Mouse (Mus musculus) limb, embryonic 12.5 days (tissue): ENCODE data around the gene Zbtb25. TPM values are rescaled to one million over a fixed set of nuclear protein-coding genes. Genes with fewer than 3 reads are reported as not detected.

Source experiments
- ATAC-seq: fragments of 200-750 bp; cut with Nextera tagmentation; 2 replicates; pipeline ENCODE4 v1.8.0; 2017; ENCODE audit warnings: low read depth, moderate TSS enrichment; ENCODE audit not compliant: insufficient number of reproducible peaks, insufficient read depth, low FRiP score, low TSS enrichment
- H3K27ac ChIP-seq: fragments of 300-500 bp; sonication (generic); 2 replicates; pipeline ENCODE4 v1.5.1; 2016; ENCODE audit warnings: mild to moderate bottlenecking, moderate library complexity
- H3K27me3 ChIP-seq: fragments of 300-500 bp; sonication (generic); 2 replicates; pipeline ENCODE4 v1.6.1; 2016; ENCODE audit warnings: mild to moderate bottlenecking, moderate library complexity
- H3K36me3 ChIP-seq: fragments of 300-500 bp; sonication (generic); 2 replicates; pipeline ENCODE4 v1.6.1; 2016; ENCODE audit warnings: mild to moderate bottlenecking, moderate library complexity
- H3K4me1 ChIP-seq: fragments of 300-500 bp; sonication (generic); replicated peaks from 2 replicates; pipeline ENCODE4 v1.6.1; 2016
- H3K4me2 ChIP-seq: fragments of 300-500 bp; sonication (generic); 2 replicates; pipeline ENCODE4 v1.6.1; 2016; ENCODE audit warnings: mild to moderate bottlenecking, moderate library complexity
- H3K4me3 ChIP-seq: fragments of 300-500 bp; sonication (generic); replicated peaks from 2 replicates; pipeline ENCODE4 v1.5.1; 2016; ENCODE audit warnings: mild to moderate bottlenecking
- H3K9ac ChIP-seq: fragments of 300-500 bp; sonication (generic); replicated peaks from 2 replicates; pipeline ENCODE4 v1.6.1; 2016; ENCODE audit warnings: mild to moderate bottlenecking, moderate library complexity
- H3K9me3 ChIP-seq: fragments of 300-500 bp; sonication (generic); 2 replicates; pipeline ENCODE4 v1.6.1; 2016; ENCODE audit warnings: mild to moderate bottlenecking, moderate library complexity
- WGBS: fragments of 180-500 bp; shearing (Covaris S2); methylation state at CpG from one replicate; pipeline ENCODE4 v1.1.7; 2016; 5-methylcytosine and 5-hydroxymethylcytosine counted together
- polyA plus RNA-seq: library from polyadenylated mRNA; unstranded; fragments of >200 nt; fragmentation: Nextera tagmentation; extraction: Ambion mirVana; gene quantifications from 2 replicates; pipeline ENCODE4 v1.2.1, GENCODE M21; 2016

Gene Zbtb25
- polyA plus RNA-seq, 1 experiment from 2014 or later: 21.7 TPM

DNA sequence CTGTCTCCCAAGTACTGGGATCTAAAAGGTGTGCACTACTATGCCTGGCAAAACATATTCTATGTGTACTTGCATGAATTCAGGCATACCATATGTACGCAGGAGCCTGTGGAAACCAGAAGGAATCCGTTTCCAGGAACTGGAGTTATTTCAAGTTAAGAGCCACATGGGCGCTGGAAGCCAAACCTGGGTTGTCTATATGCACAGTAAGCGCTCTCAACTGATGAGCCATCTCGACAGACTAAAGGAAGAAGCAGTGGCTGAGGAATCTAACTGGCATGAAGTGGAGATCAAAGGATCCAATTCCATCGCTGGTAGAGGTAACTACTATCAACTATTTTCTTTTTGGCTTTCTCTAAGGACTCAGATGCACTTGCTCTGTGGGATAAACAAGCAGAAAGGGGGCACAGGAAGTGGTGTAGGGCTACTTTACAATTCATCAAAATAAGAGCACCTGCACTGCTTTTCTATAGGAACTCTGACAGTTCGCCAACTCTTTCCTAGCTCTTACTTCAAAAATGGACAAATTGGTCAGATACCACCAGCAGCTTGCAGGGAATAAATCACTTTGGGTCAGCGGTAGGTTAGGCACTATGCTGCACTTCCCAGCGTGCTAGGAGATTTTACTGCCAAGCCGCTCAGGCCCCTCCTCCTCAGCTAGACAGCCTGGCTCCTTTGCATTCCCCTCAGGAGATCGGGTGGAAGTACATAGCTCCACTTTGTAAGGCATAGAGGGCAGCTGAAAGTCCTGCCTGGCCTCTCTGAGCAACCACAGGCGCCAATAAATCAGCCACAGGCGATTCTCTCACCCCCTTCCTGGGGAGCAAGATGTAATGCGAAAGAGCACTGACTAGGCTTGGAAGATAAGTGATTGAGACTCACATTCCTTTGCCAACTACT, 2.1 kb downstream of the Zbtb25 start:
- Histone ChIP-seq H3K36me3 (0 out of 2 replicates have a peak, but pooled peaks cover 3% of the 10 kb centered on the region), H3K4me2 (peak overlapping the region; percentile 89), H3K4me3 (peak overlapping the region; percentile 91), H3K9me3 (no peaks in the 10 kb centered on the region), H3K27ac (peak overlapping the region; percentile 100), H3K4me1 (peaks cover 34% of the 10 kb centered on the region), H3K27me3 (no peaks in the 10 kb centered on the region), H3K9ac (0 out of 2 replicates have a peak overlapping the region, but pooled peaks have one; percentile 98)
- 14% methylated on average over 14 of the region's 14 CpGs for WGBS
- ATAC-seq: no peak

DNA sequence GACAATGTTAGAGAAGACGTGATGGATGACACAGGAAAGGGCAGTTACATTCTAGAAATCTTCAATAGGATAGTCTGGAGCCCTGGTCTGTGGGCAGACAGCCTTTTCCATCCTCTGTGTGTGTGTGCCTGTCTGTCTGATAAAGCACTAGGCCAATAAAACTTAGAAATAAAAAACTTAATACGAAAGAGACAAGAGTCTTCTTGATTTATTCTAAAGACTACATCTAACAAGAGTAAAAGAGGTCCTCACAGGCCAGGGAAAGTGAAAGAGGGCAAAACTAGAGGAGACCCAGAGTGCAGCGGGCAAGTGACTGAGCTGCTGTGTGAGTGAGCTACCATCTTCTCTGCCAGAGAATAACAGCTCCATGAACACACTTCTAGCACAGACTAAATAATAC, 3.1 kb downstream of the Zbtb25 start:
- no peak overlapping the region for H3K9ac ChIP-seq
- no peak overlapping the region for H3K27ac ChIP-seq
- H3K9me3 ChIP-seq: no peaks in the 10 kb centered on the region
- no peak overlapping the region for H3K4me3 ChIP-seq
- H3K27me3 ChIP-seq: no peaks in the 10 kb centered on the region
- 82% methylated on average over 3 of the region's 3 CpGs for whole genome bisulfite sequencing
- H3K4me2 ChIP-seq: no peak overlapping the region
- peaks cover 32% of the 10 kb centered on the region for H3K4me1 ChIP-seq
- ATAC-seq: no peak
- 0 out of 2 replicates have a peak, but pooled peaks cover 3% of the 10 kb centered on the region for H3K36me3 ChIP-seq

GRCm38 (mm10) chr12:76362303-76362676, 7.1 kb downstream of the Zbtb25 start:
- WGBS: 89% methylated on average over 9 of the region's 9 CpGs
- H3K4me2 ChIP-seq: no peak overlapping the region
- H3K9me3 ChIP-seq: no peaks in the 10 kb centered on the region
- no peak overlapping the region for H3K4me3 ChIP-seq
- no peak overlapping the region for H3K9ac ChIP-seq
- H3K4me1 ChIP-seq: peaks cover 17% of the 10 kb centered on the region
- peaks cover 9% of the 10 kb centered on the region; the same call in 1 of the 2 replicates for H3K36me3 ChIP-seq
- no peak for ATAC-seq
- H3K27ac ChIP-seq: no peak overlapping the region
- H3K27me3 ChIP-seq: no peaks in the 10 kb centered on the region

DNA sequence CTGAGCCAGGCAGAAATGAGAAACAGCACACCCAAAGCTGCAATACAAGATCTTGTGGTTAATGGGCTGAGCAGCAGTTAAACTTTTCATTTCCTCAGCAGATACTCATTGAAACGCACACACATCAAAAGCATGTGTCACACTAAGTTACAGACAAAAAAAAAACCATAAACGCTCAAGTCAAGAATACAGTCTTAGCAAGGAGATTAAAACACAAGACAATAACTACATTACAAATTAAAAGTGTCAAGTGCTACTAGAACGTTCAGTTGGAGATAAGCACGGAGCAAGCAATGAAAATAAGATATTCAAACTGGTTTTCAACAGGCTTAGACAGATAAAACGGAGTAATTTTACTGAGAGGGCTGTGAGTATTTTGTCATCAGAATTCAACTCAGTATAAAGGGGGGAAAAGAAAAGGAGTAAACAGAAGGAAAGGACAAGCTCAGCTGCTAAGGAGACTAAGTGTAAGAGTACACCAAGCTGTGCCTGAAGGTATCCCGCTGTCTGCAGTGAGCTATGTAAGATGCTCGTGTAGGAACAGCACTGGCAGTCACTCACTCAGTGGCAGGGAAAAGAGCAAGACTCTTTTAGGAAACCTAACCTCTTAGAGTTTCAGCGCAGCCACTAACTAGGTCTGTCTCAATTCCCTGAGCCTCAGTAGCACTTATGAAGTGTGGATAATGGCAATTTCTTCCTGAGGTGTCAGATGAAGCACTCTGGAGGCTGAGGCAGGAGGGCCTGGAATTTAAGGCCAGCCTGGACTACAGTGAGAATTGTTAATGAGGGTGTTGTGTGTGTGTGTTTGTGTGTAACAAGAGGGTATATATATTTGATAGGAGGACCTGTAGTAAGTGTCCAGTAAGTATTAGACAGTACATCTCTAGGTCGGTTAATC, 7.7 kb downstream of the Zbtb25 start:
- Histone ChIP-seq H3K36me3 (peaks cover 9% of the 10 kb centered on the region; the same call in 1 of the 2 replicates), H3K4me3 (no peak overlapping the region), H3K27me3 (no peaks in the 10 kb centered on the region), H3K27ac (peak overlapping the region; percentile 53), H3K4me2 (no peak overlapping the region), H3K9ac (no peak overlapping the region), H3K4me1 (peaks cover 11% of the 10 kb centered on the region), H3K9me3 (no peaks in the 10 kb centered on the region)
- 58% methylated on average over 9 of the region's 9 CpGs for WGBS
- ATAC-seq: no peak

GRCm38 (mm10) chr12:76360868-76361267, 8.5 kb downstream of the Zbtb25 start:
- Histone ChIP-seq H3K4me1 (peaks cover 6% of the 10 kb centered on the region), H3K9ac (no peak overlapping the region), H3K9me3 (no peaks in the 10 kb centered on the region), H3K4me2 (no peak overlapping the region), H3K27me3 (no peaks in the 10 kb centered on the region), H3K36me3 (peaks cover 9% of the 10 kb centered on the region; the same call in 1 of the 2 replicates), H3K4me3 (no peak overlapping the region), H3K27ac (no peak overlapping the region)
- no peak for ATAC-seq
- 88% methylated on average over 1 of the region's 1 CpGs for WGBS

DNA sequence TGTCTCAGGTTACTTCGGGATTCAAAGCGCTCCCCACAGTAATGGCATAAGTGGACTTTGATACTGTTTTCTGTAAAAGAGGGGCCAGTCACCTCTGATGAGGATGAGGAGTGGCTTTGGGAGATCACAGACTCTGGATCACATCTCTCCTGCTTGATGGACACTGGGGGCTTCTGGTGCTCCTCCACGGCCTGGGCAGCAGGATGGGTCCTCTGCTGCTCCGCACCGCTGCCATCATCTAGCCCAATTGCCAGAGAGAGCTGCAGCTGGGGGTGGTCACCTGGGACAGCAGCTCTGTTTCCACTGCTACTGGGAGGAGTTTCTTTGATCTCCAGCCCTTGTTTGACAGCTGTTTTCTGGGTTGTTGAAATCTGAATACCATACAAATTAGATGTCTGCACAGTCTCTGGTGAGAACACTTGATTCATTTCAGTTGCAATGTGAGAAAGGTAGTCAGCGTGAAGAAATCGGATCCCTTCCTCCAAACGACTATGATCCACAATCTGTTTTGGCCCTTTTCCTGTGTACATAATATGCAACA, 19.7 kb downstream of the Zbtb25 start:
- Histone ChIP-seq H3K9me3 (no peaks in the 10 kb centered on the region), H3K4me2 (no peak overlapping the region), H3K4me3 (no peak overlapping the region), H3K27ac (no peak overlapping the region), H3K4me1 (no peaks in the 10 kb centered on the region), H3K9ac (no peak overlapping the region), H3K36me3 (peaks cover 59% of the 10 kb centered on the region), H3K27me3 (no peaks in the 10 kb centered on the region)
- 68% methylated on average over 8 of the region's 8 CpGs for WGBS
- ATAC-seq: no peak

- H3K4me2 ChIP-seq: no peak overlapping the region
- peaks cover 39% of the 10 kb centered on the region for H3K36me3 ChIP-seq
- 74% methylated on average over 6 of the region's 6 CpGs for WGBS
Observed at GRCm38 (mm10) chr12:76345759-76346455, 23.5 kb downstream of the Zbtb25 start.

GRCm38 (mm10) chr12:76341080-76341479, 28.3 kb downstream of the Zbtb25 start:
- H3K36me3 ChIP-seq: peaks cover 9% of the 10 kb centered on the region; the same call in 1 of the 2 replicates
- no peak overlapping the region for H3K4me2 ChIP-seq
- H3K9me3 ChIP-seq: no peaks in the 10 kb centered on the region
- no peaks in the 10 kb centered on the region for H3K27me3 ChIP-seq
- ATAC-seq: no peak
- H3K4me3 ChIP-seq: no peak overlapping the region
- H3K9ac ChIP-seq: no peak overlapping the region
- H3K27ac ChIP-seq: no peak overlapping the region
- 9% methylated on average over 4 of the region's 4 CpGs for WGBS
- H3K4me1 ChIP-seq: no peaks in the 10 kb centered on the region

More at GRCm38 (mm10) chr12:76345759-76346455, 23.5 kb downstream of the Zbtb25 start:
- Histone ChIP-seq H3K4me1 (no peaks in the 10 kb centered on the region), H3K9ac (no peak overlapping the region), H3K27ac (no peak overlapping the region), H3K9me3 (no peaks in the 10 kb centered on the region), H3K4me3 (no peak overlapping the region), H3K27me3 (no peaks in the 10 kb centered on the region)
- ATAC-seq: no peak

- no peak overlapping the region for H3K27ac ChIP-seq
- no peaks in the 10 kb centered on the region for H3K36me3 ChIP-seq
- no peak overlapping the region for H3K4me3 ChIP-seq
- no peak overlapping the region for H3K9ac ChIP-seq
- ATAC-seq: no peak
- H3K27me3 ChIP-seq: no peaks in the 10 kb centered on the region
- H3K4me1 ChIP-seq: no peaks in the 10 kb centered on the region
- H3K4me2 ChIP-seq: no peak overlapping the region
- WGBS: 80% methylated on average over 17 of the region's 17 CpGs
- no peaks in the 10 kb centered on the region for H3K9me3 ChIP-seq
Observed at GRCm38 (mm10) chr12:76336111-76336965, 33.1 kb downstream of the Zbtb25 start.

GRCm38 (mm10) chr12:76335641-76336040, 33.8 kb downstream of the Zbtb25 start:
- no peaks in the 10 kb centered on the region for H3K9me3 ChIP-seq
- no peaks in the 10 kb centered on the region for H3K36me3 ChIP-seq
- H3K9ac ChIP-seq: no peak overlapping the region
- no peaks in the 10 kb centered on the region for H3K4me1 ChIP-seq
- WGBS: 85% methylated on average over 5 of the region's 5 CpGs
- H3K27ac ChIP-seq: no peak overlapping the region
- H3K27me3 ChIP-seq: no peaks in the 10 kb centered on the region
- no peak for ATAC-seq
- no peak overlapping the region for H3K4me2 ChIP-seq
- no peak overlapping the region for H3K4me3 ChIP-seq
